Mouse (Mus musculus) forebrain, postnatal 0 days (tissue): Measurements from ENCODE around the gene Vmn1r79. TPM values are rescaled to one million over a fixed set of nuclear protein-coding genes. Genes with fewer than 3 reads are reported as not detected.
"Not testable (repeated sequence)": the region's sequence is repeated elsewhere in the genome, so short reads cannot be mapped to it uniquely, and the experiment has no call there.

Experiments used
- ATAC-seq: fragments of 200-750 bp; cut with Nextera tagmentation; 2 replicates; pipeline ENCODE4 v1.8.0; 2017; ENCODE audit warnings: mild to moderate bottlenecking, moderate library complexity
- DNase-seq: peaks from one replicate; pipeline ENCODE4 v3.0.0-alpha.2; 2015
- H3K27ac ChIP-seq: fragments of 300-500 bp; sonication (generic); 2 replicates; pipeline ENCODE4 v1.5.1; 2014; ENCODE audit warnings: low read depth, mild to moderate bottlenecking, antibody characterized with exemption, low read length, moderate library complexity, mixed read lengths
- H3K27me3 ChIP-seq: fragments of 300-500 bp; sonication (generic); 2 replicates; pipeline ENCODE4 v1.6.1; 2014; ENCODE audit warnings: mild to moderate bottlenecking, low read length, mixed read lengths; ENCODE audit not compliant: insufficient read depth
- H3K36me3 ChIP-seq: fragments of 300-500 bp; sonication (generic); 2 replicates; pipeline ENCODE4 v1.6.1; 2014; ENCODE audit warnings: mild to moderate bottlenecking, moderate library complexity; ENCODE audit not compliant: insufficient read depth
- H3K4me1 ChIP-seq: fragments of 300-500 bp; sonication (generic); 2 replicates; pipeline ENCODE4 v1.6.1; 2014; ENCODE audit warnings: antibody characterized with exemption; ENCODE audit not compliant: insufficient read depth
- H3K4me2 ChIP-seq: fragments of 300-500 bp; sonication (generic); 2 replicates; pipeline ENCODE4 v1.6.1; 2014; ENCODE audit warnings: low read depth, mild to moderate bottlenecking, moderate library complexity
- H3K4me3 ChIP-seq: fragments of 300-500 bp; sonication (generic); 2 replicates; pipeline ENCODE4 v1.5.1; 2014; ENCODE audit warnings: low read depth, low read length, mixed read lengths
- H3K9ac ChIP-seq: fragments of 300-500 bp; sonication (generic); 2 replicates; pipeline ENCODE4 v1.6.1; 2014; ENCODE audit warnings: mild to moderate bottlenecking
- H3K9me3 ChIP-seq: fragments of 300-500 bp; sonication (generic); 2 replicates; pipeline ENCODE4 v1.6.1; 2016; ENCODE audit warnings: low read length
- CTCF ChIP-seq: sonication (generic); IDR thresholded peaks from 2 replicates; pipeline ENCODE4 v1.5.1; 2016; ENCODE audit warnings: antibody characterized with exemption, control low read depth, low read depth
- WGBS: fragments of 180-500 bp; shearing (Covaris S2); extraction: QIAGEN DNeasy Blood & Tissue Kit; methylation state at CpG from one replicate; pipeline ENCODE4 v1.1.7; 2014; 5-methylcytosine and 5-hydroxymethylcytosine counted together
- polyA plus RNA-seq: library from polyadenylated mRNA; unstranded; fragments of >200 nt; fragmentation: Nextera tagmentation; extraction: Ambion mirVana; gene quantifications from 2 replicates; pipeline ENCODE4 v1.2.1, GENCODE M21; 2015
- total RNA-seq: library from RNA; depleted of rRNA; stranded (reverse); fragments of >200 nt; gene quantifications from 2 replicates; pipeline ENCODE4 v1.2.3, GENCODE M21; 2014; rRNA removed

Gene Vmn1r79
- total RNA-seq (not detected in 2 replicates), polyA plus RNA-seq (not detected in 2 replicates)

- not testable (repeated sequence) for H3K4me1 ChIP-seq, H3K36me3 ChIP-seq, DNase-seq, H3K4me2 ChIP-seq, ATAC-seq, H3K27ac ChIP-seq, H3K9ac ChIP-seq, H3K9me3 ChIP-seq, H3K27me3 ChIP-seq, H3K4me3 ChIP-seq
Observed at GRCm38 (mm10) chr7:12170979-12171378, at the start of gene Vmn1r79. TSS of gene Vmn1r79 (plus strand) at chr7:12171279.

- no peak for TF ChIP-seq CTCF
- WGBS = 54% methylated on average over 2 of the region's 2 CpGs
- no peaks in the 10 kb centered on the region for H3K9me3 ChIP-seq
- no peak within 1 kb of the TSS for H3K4me3 ChIP-seq
- no peak within 1 kb of the TSS for H3K27ac ChIP-seq
- no peaks in the 10 kb centered on the region for H3K27me3 ChIP-seq
- DNase-seq = no peak
- ATAC-seq = no peak
- H3K4me1 ChIP-seq = no peaks in the 10 kb centered on the region
- no peak within 1 kb of the TSS for H3K4me2 ChIP-seq
- no peaks in the 10 kb centered on the region for H3K36me3 ChIP-seq
- H3K9ac ChIP-seq = no peak within 1 kb of the TSS
Observed at GRCm38 (mm10) chr7:12149957-12150356, 21.1 kb upstream of the Vmn1r79 start, which contains the start of gene Vmn1r78. TSS of gene Vmn1r78 (plus strand) at chr7:12150257.

- DNase-seq, H3K9ac ChIP-seq, ATAC-seq, H3K4me2 ChIP-seq, H3K9me3 ChIP-seq, H3K4me1 ChIP-seq, H3K4me3 ChIP-seq, H3K27me3 ChIP-seq, H3K27ac ChIP-seq, H3K36me3 ChIP-seq: not testable (repeated sequence)
- 24% methylated on average over 1 of the region's 1 CpGs for WGBS
Observed at GRCm38 (mm10) chr7:12156463-12156862, 14.6 kb upstream of the Vmn1r79 start.

- H3K9me3 ChIP-seq, H3K9ac ChIP-seq, DNase-seq, H3K4me2 ChIP-seq, H3K4me3 ChIP-seq, H3K36me3 ChIP-seq, H3K4me1 ChIP-seq, H3K27ac ChIP-seq, H3K27me3 ChIP-seq, ATAC-seq: not testable (repeated sequence)
- 63% methylated on average over 2 of the region's 2 CpGs for WGBS
Observed at GRCm38 (mm10) chr7:12172926-12173325, 1.8 kb downstream of the Vmn1r79 start.

GRCm38 (mm10) chr7:12188986-12189385 is 17.9 kb downstream of the Vmn1r79 start, which contains the start of gene Vmn1r80:
TSS of gene Vmn1r80 (plus strand) at chr7:12189286.
- Histone ChIP-seq H3K4me1 (no peaks in the 10 kb centered on the region), H3K4me2 (no peak within 1 kb of the TSS), H3K4me3 (no peak within 1 kb of the TSS), H3K9ac (no peak within 1 kb of the TSS), H3K27ac (no peak within 1 kb of the TSS), H3K36me3 (no peaks in the 10 kb centered on the region), H3K27me3 (no peaks in the 10 kb centered on the region), H3K9me3 (0 out of 2 replicates have a peak, but pooled peaks cover 6% of the 10 kb centered on the region)
- WGBS = 83% methylated on average over 1 of the region's 1 CpGs
- TF ChIP-seq CTCF = no peak
- no peak for ATAC-seq
- DNase-seq = no peak

- no peak for TF ChIP-seq CTCF
- DNase-seq = no peak
- WGBS = 57% methylated on average over 2 of the region's 2 CpGs
- Histone ChIP-seq H3K36me3 (no peaks in the 10 kb centered on the region), H3K9ac (no peak overlapping the region), H3K4me1 (no peaks in the 10 kb centered on the region), H3K27me3 (no peaks in the 10 kb centered on the region), H3K4me3 (no peak overlapping the region), H3K4me2 (no peak overlapping the region), H3K27ac (no peak overlapping the region), H3K9me3 (peaks cover 9% of the 10 kb centered on the region; the same call in 1 of the 2 replicates)
- no peak for ATAC-seq
Observed at GRCm38 (mm10) chr7:12204141-12204540, 33.1 kb downstream of the Vmn1r79 start.

Other genes starting within 250 kb of the Vmn1r79 start
- not detected in 2 replicates for gene Vmn1r76, start 233.1 kb upstream of the Vmn1r79 start, total RNA-seq
- not detected in 2 replicates for gene Vmn1r76, start 233.1 kb upstream of the Vmn1r79 start, polyA plus RNA-seq
- gene Vmn1r77, start 134.5 kb upstream of the Vmn1r79 start, total RNA-seq = not detected in 2 replicates
- not detected in 2 replicates for gene Vmn1r77, start 134.5 kb upstream of the Vmn1r79 start, polyA plus RNA-seq
- not detected in 2 replicates for gene Vmn1r78, start 21.0 kb upstream of the Vmn1r79 start, total RNA-seq
- gene Vmn1r78, start 21.0 kb upstream of the Vmn1r79 start, polyA plus RNA-seq = not detected in 2 replicates
- not detected in 2 replicates for gene Vmn1r80, start 18.0 kb downstream of the Vmn1r79 start, total RNA-seq
- gene Vmn1r80, start 18.0 kb downstream of the Vmn1r79 start, polyA plus RNA-seq = not detected in 2 replicates
- under 0.01 TPM in 1 of 2 replicates, not detected in the other for gene Vmn1r81, start 97.0 kb downstream of the Vmn1r79 start, total RNA-seq
- gene Vmn1r81, start 97.0 kb downstream of the Vmn1r79 start, polyA plus RNA-seq = not detected in 2 replicates
- gene Vmn1r82, start 129.2 kb downstream of the Vmn1r79 start, total RNA-seq = not detected in 2 replicates
- gene Vmn1r82, start 129.2 kb downstream of the Vmn1r79 start, polyA plus RNA-seq = not detected in 2 replicates
- not detected in 2 replicates for gene Vmn1r83, start 158.2 kb downstream of the Vmn1r79 start, total RNA-seq
- not detected in 2 replicates for gene Vmn1r83, start 158.2 kb downstream of the Vmn1r79 start, polyA plus RNA-seq
- gene Vmn1r84, start 198.0 kb downstream of the Vmn1r79 start, total RNA-seq = not detected in 2 replicates
- gene Vmn1r84, start 198.0 kb downstream of the Vmn1r79 start, polyA plus RNA-seq = not detected in 2 replicates